Mouse (Mus musculus): ENCODE results near the gene Igfbp7. TPM values are rescaled to one million over a fixed set of nuclear protein-coding genes. Genes with fewer than 3 reads are reported as not detected.

The Igfbp7 gene
- 57.9 and 63.4 TPM in 2 replicates for polyA plus RNA-seq (2015; fragmentation: Nextera tagmentation; extraction: Ambion mirVana)

DNA sequence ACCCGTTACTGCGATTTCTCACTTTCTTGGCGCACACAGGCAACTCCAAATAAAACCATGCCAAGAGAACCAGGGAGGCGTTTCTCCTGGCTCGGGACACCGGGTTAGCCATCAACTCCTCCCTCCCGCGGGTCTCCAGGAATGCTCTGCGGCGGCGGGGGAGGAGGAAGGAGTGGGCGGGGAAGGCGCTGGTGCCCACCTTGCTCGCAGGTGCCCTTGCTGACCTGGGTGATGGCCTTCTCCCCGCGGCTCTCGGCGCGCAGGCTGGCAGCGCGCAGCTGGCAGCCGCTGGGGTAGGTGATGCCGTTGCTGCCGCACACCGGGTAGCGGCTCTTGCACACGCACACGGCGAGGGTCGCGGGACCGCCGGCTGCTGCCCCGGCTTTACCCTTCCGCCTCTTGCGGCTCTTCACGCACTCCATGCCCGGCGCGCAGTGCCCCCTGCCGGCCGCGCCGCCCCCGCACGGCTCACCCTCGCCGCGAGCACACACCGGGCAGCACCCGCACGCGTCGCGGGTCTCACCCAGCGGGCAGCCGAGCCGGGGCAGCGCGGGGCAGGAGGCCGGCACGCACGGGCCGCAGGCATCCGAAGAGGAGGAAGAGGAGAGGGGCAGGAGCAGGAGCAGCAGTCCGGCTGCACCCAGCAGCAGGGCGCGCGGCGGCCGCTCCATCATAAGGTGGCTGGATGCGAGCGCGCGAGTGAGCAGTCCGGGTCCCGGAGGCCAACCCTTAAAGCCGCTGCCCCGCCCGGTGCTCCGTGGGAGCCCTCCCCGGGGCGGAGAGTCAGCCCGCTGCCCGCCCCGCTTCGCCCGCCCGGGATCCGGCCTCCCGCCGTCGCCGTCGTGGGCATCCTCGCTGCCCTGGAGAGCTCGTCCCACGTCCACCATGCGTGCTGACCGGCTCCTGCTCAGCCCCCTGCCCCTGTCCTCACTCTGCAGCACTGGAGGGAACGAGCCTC, at the start of gene Igfbp7:
TSS of gene Igfbp7 (minus strand) at position 701 of the 958 bp plus-strand sequence.
- no peaks in the 10 kb centered on the region for H3K36me3 ChIP-seq (replicated peaks)
- WGBS, result 5% methylated on average over 86 of the region's 101 CpGs
- H3K27ac ChIP-seq, result no peak within 1 kb of the TSS
- peak; percentile 93 for ATAC-seq (replicated peaks)
- H3K4me3 ChIP-seq, result peak within 1 kb of the TSS; percentile 48
- H3K27me3 ChIP-seq (replicated peaks), result peaks cover 10% of the 10 kb centered on the region
- no peaks in the 10 kb centered on the region for H3K4me1 ChIP-seq
- peak within 1 kb of the TSS; percentile 96 for H3K4me2 ChIP-seq
- peak within 1 kb of the TSS; percentile 40 for H3K9ac ChIP-seq
- H3K9me3 ChIP-seq, result no peaks in the 10 kb centered on the region

DNA sequence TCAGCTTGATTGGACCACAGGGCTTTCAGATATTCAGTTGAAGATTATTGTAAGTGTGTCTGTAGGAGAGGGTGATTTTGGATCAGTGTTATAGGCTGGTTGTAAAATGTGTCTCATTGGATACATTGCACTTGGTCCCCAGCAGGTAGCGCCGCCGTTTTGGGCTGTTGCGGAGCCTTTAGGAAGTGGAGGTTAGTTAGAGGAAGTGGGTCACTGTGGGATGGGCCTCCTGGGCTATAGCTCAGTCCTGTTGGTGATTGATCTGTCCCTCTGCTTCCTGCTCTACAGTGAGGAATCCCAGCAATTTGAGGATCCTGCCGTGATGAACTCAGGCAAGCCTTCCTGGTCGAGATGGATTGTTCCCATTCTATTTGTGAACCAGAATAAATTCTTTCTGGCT, 44.3 kb upstream of the Igfbp7 start:
- Histone ChIP-seq H3K27me3 (replicated peaks) (no peaks in the 10 kb centered on the region), H3K4me3 (no peak overlapping the region), H3K9ac (no peak overlapping the region), H3K4me1 (no peaks in the 10 kb centered on the region), H3K36me3 (replicated peaks) (no peaks in the 10 kb centered on the region), H3K4me2 (no peak overlapping the region), H3K9me3 (no peaks in the 10 kb centered on the region), H3K27ac (no peak overlapping the region)
- no peak for ATAC-seq (replicated peaks)
- WGBS, result 87% methylated on average over 6 of the region's 6 CpGs

DNA sequence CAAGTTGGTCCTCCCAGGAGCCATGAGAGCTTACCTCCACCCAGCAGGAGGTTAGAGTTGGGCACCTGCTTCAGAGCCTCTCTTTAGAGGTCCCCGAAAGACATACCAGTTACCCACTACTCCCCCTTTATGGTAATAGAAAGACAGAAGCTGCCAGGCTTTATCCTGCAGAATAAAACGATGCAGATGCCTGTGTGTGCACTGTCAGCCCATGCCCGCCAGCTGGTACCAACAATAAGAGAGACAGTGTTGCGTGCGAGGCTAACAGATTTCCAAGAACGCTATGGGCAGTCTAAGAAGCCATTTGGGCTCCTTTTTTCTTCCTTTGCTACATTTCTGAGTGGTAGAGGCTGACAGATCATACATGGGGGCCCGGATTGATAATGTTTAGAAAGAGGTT, 41.7 kb upstream of the Igfbp7 start:
- WGBS, result 79% methylated on average over 7 of the region's 7 CpGs
- Histone ChIP-seq H3K36me3 (replicated peaks) (no peaks in the 10 kb centered on the region), H3K4me1 (no peaks in the 10 kb centered on the region), H3K9me3 (no peaks in the 10 kb centered on the region), H3K9ac (no peak overlapping the region), H3K4me2 (no peak overlapping the region), H3K4me3 (no peak overlapping the region), H3K27ac (no peak overlapping the region), H3K27me3 (replicated peaks) (no peaks in the 10 kb centered on the region)
- ATAC-seq (replicated peaks), result no peak

DNA sequence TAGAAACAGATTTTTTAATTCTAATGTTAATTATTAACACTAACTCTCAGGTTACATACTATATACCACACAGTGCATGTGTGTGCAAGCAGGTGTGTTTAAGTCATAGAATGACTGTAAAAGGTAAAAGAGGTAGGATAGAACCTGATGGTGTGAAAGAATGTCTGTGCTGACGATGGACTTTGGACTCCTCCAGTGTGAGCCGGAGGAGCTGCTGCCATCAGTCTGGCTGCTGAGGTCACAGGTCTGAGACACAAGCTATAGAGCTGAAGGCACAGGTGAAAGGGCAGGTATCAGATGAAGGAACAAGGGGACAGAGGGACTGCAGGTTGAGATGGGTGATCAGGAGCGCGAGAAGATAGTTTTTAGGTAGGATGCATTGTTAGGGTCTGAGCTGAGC, 37.6 kb upstream of the Igfbp7 start:
- no peaks in the 10 kb centered on the region for H3K9me3 ChIP-seq
- ATAC-seq (replicated peaks), result no peak
- H3K4me2 ChIP-seq, result no peak overlapping the region
- H3K27ac ChIP-seq, result no peak overlapping the region
- H3K27me3 ChIP-seq (replicated peaks), result no peaks in the 10 kb centered on the region
- no peak overlapping the region for H3K9ac ChIP-seq
- 96% methylated on average over 4 of the region's 4 CpGs for WGBS
- H3K4me1 ChIP-seq, result no peaks in the 10 kb centered on the region
- no peak overlapping the region for H3K4me3 ChIP-seq
- H3K36me3 ChIP-seq (replicated peaks), result no peaks in the 10 kb centered on the region

DNA sequence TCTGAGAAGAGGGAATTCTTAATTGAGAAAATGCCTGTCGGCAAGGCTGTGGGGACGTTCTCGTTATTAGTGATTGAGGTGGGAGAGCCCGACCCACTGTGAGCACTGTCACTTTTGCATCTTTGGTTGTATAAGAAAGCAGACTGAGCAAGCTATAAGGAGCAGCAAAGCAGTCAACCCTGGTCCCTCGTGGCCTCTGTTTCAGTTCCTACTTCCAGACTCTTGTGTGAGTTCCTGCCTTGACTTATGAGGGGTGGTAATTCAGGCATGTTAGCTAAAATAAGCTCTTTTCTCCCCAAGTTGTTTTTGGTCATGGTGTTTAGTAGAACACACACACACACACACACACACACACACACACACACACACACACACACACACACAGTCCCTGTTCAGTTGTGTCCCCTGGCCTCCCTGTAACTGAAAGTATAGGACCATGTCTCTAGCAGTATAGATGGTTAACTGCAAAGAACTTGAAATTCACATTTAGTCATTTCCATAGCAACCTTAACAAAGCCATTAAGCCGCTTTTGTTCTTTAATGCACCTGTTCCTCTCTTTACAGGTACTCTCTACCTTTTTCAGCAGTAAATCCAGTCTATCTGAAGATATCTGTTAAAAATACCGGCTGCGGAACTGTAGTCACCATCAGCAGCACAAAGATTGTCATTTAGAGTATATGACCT, 36.2 kb upstream of the Igfbp7 start:
- no peaks in the 10 kb centered on the region for H3K4me1 ChIP-seq
- 71% methylated on average over 8 of the region's 8 CpGs for WGBS
- H3K27me3 ChIP-seq (replicated peaks), result no peaks in the 10 kb centered on the region
- H3K36me3 ChIP-seq (replicated peaks), result no peaks in the 10 kb centered on the region
- ATAC-seq (replicated peaks), result no peak
- no peak overlapping the region for H3K27ac ChIP-seq
- H3K9ac ChIP-seq, result no peak overlapping the region
- no peak overlapping the region for H3K4me3 ChIP-seq
- H3K4me2 ChIP-seq, result no peak overlapping the region
- no peaks in the 10 kb centered on the region for H3K9me3 ChIP-seq

DNA sequence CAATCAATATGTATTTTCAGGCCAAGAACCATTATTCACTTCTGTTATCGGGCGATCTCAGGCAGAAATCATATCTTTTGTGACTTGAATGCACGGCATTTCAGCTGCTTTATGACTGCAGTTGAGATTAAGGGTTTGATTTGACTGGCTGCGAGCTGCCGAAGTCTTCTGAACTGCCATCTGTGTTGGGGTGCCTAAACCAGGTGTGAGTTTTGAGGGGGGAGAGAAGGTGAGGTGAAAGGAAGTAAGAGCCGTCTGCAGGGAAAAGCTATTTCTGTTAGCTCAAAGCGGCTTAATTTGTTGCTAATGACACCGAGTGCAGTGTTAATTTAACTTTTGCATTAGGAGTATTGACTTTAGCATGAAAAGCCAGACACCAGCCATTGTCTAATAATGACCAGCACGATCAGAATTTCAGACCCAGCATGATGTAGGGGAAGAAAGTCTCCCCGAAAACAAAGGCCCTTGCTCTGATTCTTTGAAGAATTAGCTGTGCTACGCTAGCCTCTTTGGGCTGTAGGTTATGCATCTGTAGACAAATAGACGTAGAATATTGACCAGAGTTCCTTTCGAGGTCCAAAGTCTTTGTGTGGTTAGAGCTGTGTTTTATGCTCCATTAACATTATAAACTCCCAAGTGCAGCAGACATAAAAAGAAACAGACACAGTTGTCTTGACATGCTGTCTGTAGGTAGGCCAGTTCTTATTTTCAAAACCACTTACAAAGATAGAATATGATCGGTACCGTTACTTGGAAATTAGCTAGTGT, 35.2 kb upstream of the Igfbp7 start:
- Histone ChIP-seq H3K9ac (no peak overlapping the region), H3K4me1 (no peaks in the 10 kb centered on the region), H3K27ac (no peak overlapping the region), H3K4me3 (no peak overlapping the region), H3K4me2 (no peak overlapping the region), H3K36me3 (replicated peaks) (no peaks in the 10 kb centered on the region), H3K27me3 (replicated peaks) (no peaks in the 10 kb centered on the region), H3K9me3 (no peaks in the 10 kb centered on the region)
- WGBS, result 67% methylated on average over 15 of the region's 15 CpGs
- no peak for ATAC-seq (replicated peaks)

DNA sequence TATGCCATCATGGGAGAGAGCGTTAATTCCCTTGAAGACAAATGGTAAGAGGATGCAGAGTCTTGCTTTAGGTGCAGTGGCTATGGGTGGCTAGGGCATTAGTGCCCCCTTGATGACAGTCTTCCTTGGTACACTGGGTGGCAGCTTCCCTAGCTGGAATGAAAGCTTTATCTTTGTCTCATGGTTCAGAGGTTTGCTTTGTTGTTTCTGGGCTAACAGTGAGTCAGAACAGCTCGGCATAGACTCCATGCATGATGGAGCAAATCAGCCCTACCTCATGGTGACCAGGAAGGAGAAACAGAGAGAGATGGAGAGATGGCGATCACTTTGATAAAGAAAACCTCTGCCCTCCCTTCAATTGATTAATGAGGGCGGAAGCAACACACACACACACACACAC, 28.5 kb upstream of the Igfbp7 start:
- Histone ChIP-seq H3K27me3 (replicated peaks) (no peaks in the 10 kb centered on the region), H3K4me1 (no peaks in the 10 kb centered on the region), H3K9me3 (no peaks in the 10 kb centered on the region), H3K36me3 (replicated peaks) (no peaks in the 10 kb centered on the region), H3K4me2 (no peak overlapping the region), H3K9ac (no peak overlapping the region), H3K4me3 (no peak overlapping the region), H3K27ac (no peak overlapping the region)
- WGBS, result 65% methylated on average over 4 of the region's 4 CpGs
- ATAC-seq (replicated peaks), result no peak

DNA sequence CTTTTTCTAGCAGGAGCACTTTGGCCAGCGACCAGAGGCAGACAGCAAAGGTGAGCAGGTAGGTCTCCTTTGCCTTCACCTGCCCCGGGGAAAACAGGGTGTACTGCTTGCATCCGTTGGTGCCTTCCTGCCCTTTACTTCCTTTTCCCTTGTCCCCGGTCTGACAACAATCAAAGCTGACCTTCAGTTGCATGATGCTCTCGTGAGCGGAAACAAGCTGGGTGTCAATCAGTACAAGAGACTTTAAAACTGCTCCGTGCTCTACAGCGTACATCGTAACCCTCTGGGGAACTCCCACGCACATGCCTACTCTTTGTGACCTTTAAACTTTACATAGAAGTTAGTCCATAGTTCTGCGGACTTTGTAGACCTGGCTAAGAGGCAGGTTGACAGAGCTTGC, 26.2 kb upstream of the Igfbp7 start:
- no peaks in the 10 kb centered on the region for H3K27me3 ChIP-seq (replicated peaks)
- H3K36me3 ChIP-seq (replicated peaks), result no peaks in the 10 kb centered on the region
- H3K9ac ChIP-seq, result no peak overlapping the region
- H3K4me1 ChIP-seq, result no peaks in the 10 kb centered on the region
- no peak overlapping the region for H3K27ac ChIP-seq
- H3K4me2 ChIP-seq, result no peak overlapping the region
- no peak overlapping the region for H3K4me3 ChIP-seq
- H3K9me3 ChIP-seq, result no peaks in the 10 kb centered on the region
- ATAC-seq (replicated peaks), result no peak
- 88% methylated on average over 11 of the region's 11 CpGs for WGBS

DNA sequence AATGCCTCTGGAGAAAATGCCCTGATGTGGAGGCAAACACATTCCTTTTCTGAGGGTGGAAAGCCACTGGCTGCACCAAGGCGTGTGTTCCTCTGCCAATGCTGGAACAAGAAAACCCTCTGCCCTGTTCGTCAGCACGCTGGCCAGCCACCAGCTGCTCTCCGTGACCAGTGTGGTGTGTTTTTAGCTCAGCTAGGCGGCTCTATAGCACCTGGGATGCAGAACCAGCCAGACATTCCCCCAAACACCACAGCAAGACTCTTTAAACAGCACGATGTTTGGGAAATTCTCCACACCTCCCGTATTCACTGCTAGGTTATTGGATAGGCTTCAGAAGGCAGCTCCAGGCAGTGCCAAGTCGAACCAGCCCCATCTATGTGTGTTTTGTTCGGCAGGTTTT, 25.7 kb upstream of the Igfbp7 start:
- Histone ChIP-seq H3K9ac (no peak overlapping the region), H3K4me2 (no peak overlapping the region), H3K9me3 (no peaks in the 10 kb centered on the region), H3K36me3 (replicated peaks) (no peaks in the 10 kb centered on the region), H3K27me3 (replicated peaks) (no peaks in the 10 kb centered on the region), H3K27ac (no peak overlapping the region), H3K4me3 (no peak overlapping the region), H3K4me1 (no peaks in the 10 kb centered on the region)
- 78% methylated on average over 9 of the region's 9 CpGs for WGBS
- ATAC-seq (replicated peaks), result no peak

DNA sequence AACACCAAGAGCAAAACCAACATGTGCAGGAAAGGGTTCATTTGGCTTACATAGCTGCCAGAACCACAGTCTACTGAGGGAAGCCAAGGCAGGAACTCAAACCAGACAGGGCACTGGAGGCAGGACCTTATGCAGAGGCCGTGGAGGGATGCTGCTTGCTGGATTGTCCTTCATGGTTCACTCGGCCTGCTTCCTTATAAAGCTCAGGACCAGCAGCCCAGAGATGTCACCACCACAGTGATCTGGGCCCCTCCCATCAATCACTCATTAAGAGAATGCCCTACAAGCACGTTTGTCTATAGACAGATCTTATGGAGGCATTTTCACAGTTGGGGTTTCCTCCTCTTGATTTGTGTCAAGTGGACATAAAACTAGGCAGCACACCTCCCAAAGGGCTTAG, 25.3 kb upstream of the Igfbp7 start:
- Histone ChIP-seq H3K36me3 (replicated peaks) (no peaks in the 10 kb centered on the region), H3K4me1 (no peaks in the 10 kb centered on the region), H3K27me3 (replicated peaks) (no peaks in the 10 kb centered on the region), H3K27ac (no peak overlapping the region), H3K4me3 (no peak overlapping the region), H3K4me2 (no peak overlapping the region), H3K9ac (no peak overlapping the region), H3K9me3 (no peaks in the 10 kb centered on the region)
- no peak for ATAC-seq (replicated peaks)
- 65% methylated on average over 3 of the region's 3 CpGs for WGBS

DNA sequence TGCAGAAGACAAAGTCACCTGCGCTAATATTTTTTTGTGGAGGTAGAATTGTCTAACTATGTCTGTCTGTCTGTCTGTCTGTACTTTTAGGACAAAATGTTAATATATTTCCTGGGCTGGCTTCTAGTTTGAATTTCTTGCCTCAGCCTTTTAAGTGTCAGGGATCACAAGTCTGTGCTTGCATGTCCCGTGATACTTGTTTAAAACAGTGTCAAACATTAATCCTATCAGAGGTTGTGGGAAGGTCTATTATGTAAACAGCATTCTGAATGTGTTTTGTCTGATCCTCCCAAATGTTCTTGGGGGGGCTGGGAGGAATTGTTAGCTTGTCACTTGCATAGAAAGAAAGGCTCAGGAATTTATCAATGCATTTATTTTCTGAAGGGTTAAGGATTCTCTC, 24.6 kb upstream of the Igfbp7 start:
- H3K36me3 ChIP-seq (replicated peaks), result no peaks in the 10 kb centered on the region
- WGBS, result 64% methylated on average over 2 of the region's 2 CpGs

DNA sequence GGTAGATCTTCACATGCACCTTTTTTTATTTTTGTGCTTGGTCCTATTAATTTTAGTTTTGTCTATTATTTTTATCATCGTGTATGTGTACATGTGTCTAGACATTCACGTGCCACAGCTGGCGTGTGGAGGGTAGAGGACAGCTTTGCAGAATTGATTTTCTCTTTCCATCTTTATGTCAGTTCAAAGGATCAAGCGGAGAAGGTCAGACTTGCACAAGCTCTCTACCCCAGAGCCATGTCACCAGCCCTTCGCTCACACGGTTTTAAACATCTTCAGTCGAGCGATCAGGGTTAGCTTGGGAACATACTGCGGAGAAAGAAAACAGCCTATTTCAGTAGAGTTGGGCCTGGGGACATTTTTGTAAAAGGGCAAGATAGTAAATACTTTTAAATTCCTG, 23.2 kb upstream of the Igfbp7 start:
- H3K4me2 ChIP-seq, result no peak overlapping the region
- no peaks in the 10 kb centered on the region for H3K27me3 ChIP-seq (replicated peaks)
- H3K4me3 ChIP-seq, result no peak overlapping the region
- no peak for ATAC-seq (replicated peaks)
- 78% methylated on average over 9 of the region's 9 CpGs for WGBS
- no peaks in the 10 kb centered on the region for H3K9me3 ChIP-seq
- no peaks in the 10 kb centered on the region for H3K4me1 ChIP-seq
- no peaks in the 10 kb centered on the region for H3K36me3 ChIP-seq (replicated peaks)
- H3K27ac ChIP-seq, result no peak overlapping the region
- H3K9ac ChIP-seq, result no peak overlapping the region

More for the DNA sequence above, 24.6 kb upstream of the Igfbp7 start:
- ATAC-seq (replicated peaks), result no peak
- H3K27ac ChIP-seq, result no peak overlapping the region
- no peak overlapping the region for H3K4me3 ChIP-seq
- no peaks in the 10 kb centered on the region for H3K27me3 ChIP-seq (replicated peaks)
- no peaks in the 10 kb centered on the region for H3K9me3 ChIP-seq
- no peak overlapping the region for H3K9ac ChIP-seq
- no peaks in the 10 kb centered on the region for H3K4me1 ChIP-seq
- H3K4me2 ChIP-seq, result no peak overlapping the region

Data from midbrain, embryonic 15.5 days (tissue).